Mouse (Mus musculus): ENCODE results near the gene Gba. TPM values are rescaled to one million over a fixed set of nuclear protein-coding genes. Genes with fewer than 3 reads are reported as not detected.
"Not testable (repeated sequence)": the region's sequence is repeated elsewhere in the genome, so short reads cannot be mapped to it uniquely, and the experiment has no call there.

The Gba gene
- total and polyA plus RNA-seq, 2 experiments from 2014 or later, result 46.1 to 64.6 TPM

GRCm38 (mm10) chr3:89215853-89216252 is 13.1 kb downstream of the Gba start:
- H3K27me3 ChIP-seq (ENCODE audit: insufficient read depth, low read length), result no peaks in the 10 kb centered on the region
- peaks cover 4% of the 10 kb centered on the region; the same call in 1 of the 2 replicates for H3K36me3 ChIP-seq (ENCODE audit: insufficient read depth, low read length)
- WGBS, result 0% methylated on average over 6 of the region's 6 CpGs
- H3K4me2 ChIP-seq (ENCODE audit: low read depth, low read length, poor library complexity, severe bottlenecking), result peak overlapping the region; percentile 84
- peaks cover 9% of the 10 kb centered on the region; the same call in 1 of the 2 replicates for H3K4me1 ChIP-seq (ENCODE audit: insufficient read depth, low read length)
- H3K4me3 ChIP-seq (ENCODE audit: low read depth, low read length), result peak overlapping the region; percentile 56
- TF ChIP-seq CTCF (IDR thresholded peaks at IDR 0.05), result peak; percentile 95
- H3K9ac ChIP-seq (replicated peaks; ENCODE audit: low read length, poor library complexity, severe bottlenecking), result 0 out of 2 replicates have a peak overlapping the region, but pooled peaks have one; percentile 66
- no peaks in the 10 kb centered on the region for H3K9me3 ChIP-seq (ENCODE audit: low read length)
- peak; percentile 96 for DNase-seq (ENCODE audit: low spot score)
- peak overlapping the region; percentile 93 for H3K27ac ChIP-seq (ENCODE audit: low read depth, low read length)
- ATAC-seq (ENCODE audit: low FRiP score), result peak; percentile 50

DNA sequence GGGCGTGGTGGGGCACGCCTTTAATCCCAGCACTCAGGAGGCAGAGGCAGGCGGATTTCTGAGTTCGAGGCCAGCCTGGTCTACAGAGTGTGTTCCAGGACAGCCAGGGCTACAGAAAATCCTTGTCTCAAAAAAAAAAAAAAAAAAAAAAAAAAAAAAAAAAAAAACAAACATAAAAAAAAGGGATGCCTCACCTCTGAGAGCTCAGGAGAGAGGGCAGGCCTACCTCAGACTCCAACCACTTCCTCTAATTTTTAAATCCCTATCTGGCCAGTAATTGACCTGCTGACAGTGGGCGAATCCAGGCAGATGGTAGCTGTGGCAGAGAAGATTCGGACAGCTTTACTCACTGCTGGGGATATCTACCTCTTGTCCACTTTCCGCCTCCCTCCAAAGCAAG is 13.7 kb downstream of the Gba start:
- H3K4me1 ChIP-seq (ENCODE audit: insufficient read depth, low read length); H3K9me3 ChIP-seq (ENCODE audit: low read length); ATAC-seq (ENCODE audit: low FRiP score); DNase-seq (ENCODE audit: low spot score); H3K4me2 ChIP-seq (ENCODE audit: low read depth, low read length, poor library complexity, severe bottlenecking); H3K4me3 ChIP-seq (ENCODE audit: low read depth, low read length); H3K27ac ChIP-seq (ENCODE audit: low read depth, low read length); H3K27me3 ChIP-seq (ENCODE audit: insufficient read depth, low read length); H3K36me3 ChIP-seq (ENCODE audit: insufficient read depth, low read length); H3K9ac ChIP-seq (replicated peaks; ENCODE audit: low read length, poor library complexity, severe bottlenecking): not testable (repeated sequence)
- 64% methylated on average over 7 of the region's 7 CpGs for WGBS

GRCm38 (mm10) chr3:89218271-89218670 is 15.5 kb downstream of the Gba start:
- no peak overlapping the region for H3K9ac ChIP-seq (replicated peaks; ENCODE audit: low read length, poor library complexity, severe bottlenecking)
- 63% methylated on average over 1 of the region's 1 CpGs for WGBS
- ATAC-seq (ENCODE audit: low FRiP score) (no peak), DNase-seq (ENCODE audit: low spot score) (no peak)
- no peaks in the 10 kb centered on the region for H3K9me3 ChIP-seq (ENCODE audit: low read length)
- no peak overlapping the region for H3K4me3 ChIP-seq (ENCODE audit: low read depth, low read length)
- no peaks in the 10 kb centered on the region for H3K36me3 ChIP-seq (ENCODE audit: insufficient read depth, low read length)
- H3K4me1 ChIP-seq (ENCODE audit: insufficient read depth, low read length), result peaks cover 6% of the 10 kb centered on the region; the same call in 1 of the 2 replicates
- no peaks in the 10 kb centered on the region for H3K27me3 ChIP-seq (ENCODE audit: insufficient read depth, low read length)
- no peak for TF ChIP-seq CTCF (IDR thresholded peaks at IDR 0.05)
- no peak overlapping the region for H3K27ac ChIP-seq (ENCODE audit: low read depth, low read length)
- no peak overlapping the region for H3K4me2 ChIP-seq (ENCODE audit: low read depth, low read length, poor library complexity, severe bottlenecking)

DNA sequence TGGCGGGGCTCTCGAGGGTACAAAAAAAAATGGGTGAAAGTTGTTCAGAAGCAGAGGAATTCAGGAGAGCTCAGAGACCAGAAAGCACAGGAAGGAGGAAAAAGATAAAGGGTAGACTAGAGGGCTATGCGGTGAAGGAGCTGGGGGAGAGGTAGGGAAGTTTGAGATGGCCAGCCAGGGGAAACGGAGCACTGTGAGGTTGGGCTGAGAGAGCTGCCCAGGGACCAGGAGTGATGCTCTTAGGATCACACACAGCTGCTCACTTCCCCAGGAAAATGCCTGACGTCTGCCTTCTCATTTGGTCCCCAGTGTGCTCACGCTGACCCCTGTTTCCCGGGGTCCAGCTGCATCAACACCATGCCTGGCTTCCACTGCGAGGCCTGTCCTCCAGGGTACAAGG is 16.8 kb downstream of the Gba start:
- 50% methylated on average over 8 of the region's 8 CpGs for WGBS
- no peaks in the 10 kb centered on the region for H3K36me3 ChIP-seq (ENCODE audit: insufficient read depth, low read length)
- no peaks in the 10 kb centered on the region for H3K9me3 ChIP-seq (ENCODE audit: low read length)
- no peak overlapping the region for H3K4me2 ChIP-seq (ENCODE audit: low read depth, low read length, poor library complexity, severe bottlenecking)
- H3K4me1 ChIP-seq (ENCODE audit: insufficient read depth, low read length), result peaks cover 11% of the 10 kb centered on the region; the same call in 1 of the 2 replicates
- TF ChIP-seq CTCF (IDR thresholded peaks at IDR 0.05), result no peak
- DNase-seq (ENCODE audit: low spot score) (no peak), ATAC-seq (ENCODE audit: low FRiP score) (no peak)
- H3K27me3 ChIP-seq (ENCODE audit: insufficient read depth, low read length), result no peaks in the 10 kb centered on the region
- H3K27ac ChIP-seq (ENCODE audit: low read depth, low read length), result no peak overlapping the region
- H3K9ac ChIP-seq (replicated peaks; ENCODE audit: low read length, poor library complexity, severe bottlenecking), result no peak overlapping the region
- H3K4me3 ChIP-seq (ENCODE audit: low read depth, low read length), result no peak overlapping the region

- Histone ChIP-seq H3K9ac (replicated peaks; ENCODE audit: low read length, poor library complexity, severe bottlenecking) (no peak overlapping the region), H3K4me2 (ENCODE audit: low read depth, low read length, poor library complexity, severe bottlenecking) (no peak overlapping the region), H3K27me3 (ENCODE audit: insufficient read depth, low read length) (no peaks in the 10 kb centered on the region), H3K4me3 (ENCODE audit: low read depth, low read length) (no peak overlapping the region), H3K9me3 (ENCODE audit: low read length) (no peaks in the 10 kb centered on the region), H3K36me3 (ENCODE audit: insufficient read depth, low read length) (no peaks in the 10 kb centered on the region), H3K27ac (ENCODE audit: low read depth, low read length) (no peak overlapping the region), H3K4me1 (ENCODE audit: insufficient read depth, low read length) (peaks cover 18% of the 10 kb centered on the region; the same call in 1 of the 2 replicates)
- TF ChIP-seq CTCF (IDR thresholded peaks at IDR 0.05), result no peak
- DNase-seq (ENCODE audit: low spot score), result no peak
- 63% methylated on average over 5 of the region's 5 CpGs for whole genome bisulfite sequencing
- ATAC-seq (ENCODE audit: low FRiP score), result no peak
These were observed 18.4 kb downstream of the Gba start for GRCm38 (mm10) chr3:89221167-89221566.

DNA sequence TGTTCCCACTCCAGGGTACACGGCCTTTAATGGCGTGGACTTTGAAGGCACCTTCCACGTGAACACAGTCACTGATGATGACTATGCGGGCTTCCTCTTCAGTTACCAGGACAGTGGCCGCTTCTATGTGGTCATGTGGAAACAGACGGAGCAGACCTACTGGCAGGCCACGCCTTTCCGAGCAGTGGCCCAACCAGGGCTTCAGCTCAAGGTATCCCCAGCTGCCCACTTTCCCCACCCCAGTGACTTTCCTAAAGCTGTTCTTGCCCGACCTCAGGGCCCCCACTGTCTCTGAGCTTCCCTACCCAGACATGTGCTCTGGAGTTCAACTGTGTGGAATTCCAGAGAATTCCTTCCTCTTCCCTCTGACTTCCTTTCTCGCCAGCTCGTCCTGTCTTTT is 22.1 kb downstream of the Gba start:
- no peaks in the 10 kb centered on the region for H3K9me3 ChIP-seq (ENCODE audit: low read length)
- H3K4me3 ChIP-seq (ENCODE audit: low read depth, low read length), result peak overlapping the region; percentile 41
- H3K4me2 ChIP-seq (ENCODE audit: low read depth, low read length, poor library complexity, severe bottlenecking), result peak overlapping the region; percentile 85
- H3K4me1 ChIP-seq (ENCODE audit: insufficient read depth, low read length), result peaks cover 26% of the 10 kb centered on the region; the same call in 1 of the 2 replicates
- H3K27ac ChIP-seq (ENCODE audit: low read depth, low read length), result peak overlapping the region; percentile 80
- TF ChIP-seq CTCF (IDR thresholded peaks at IDR 0.05), result no peak
- peak overlapping the region; percentile 39; the same call in 1 of the 2 replicates for H3K9ac ChIP-seq (replicated peaks; ENCODE audit: low read length, poor library complexity, severe bottlenecking)
- H3K27me3 ChIP-seq (ENCODE audit: insufficient read depth, low read length), result no peaks in the 10 kb centered on the region
- DNase-seq (ENCODE audit: low spot score), result no peak
- no peaks in the 10 kb centered on the region for H3K36me3 ChIP-seq (ENCODE audit: insufficient read depth, low read length)
- WGBS, result 35% methylated on average over 11 of the region's 11 CpGs
- no peak for ATAC-seq (ENCODE audit: low FRiP score)

All from midbrain, postnatal 0 days (tissue).